Mouse (Mus musculus): ENCODE data around the gene Ddx3x.
"Not testable (repeated sequence)": the region's sequence is repeated elsewhere in the genome, so short reads cannot be mapped to it uniquely, and the experiment has no call there.

The Ddx3x gene

GRCm38 (mm10) chrX:13281329-13282088 lies 739 bp downstream of the Ddx3x start:
- peak; percentile 74 for DNase-seq (ENCODE audit: low spot score)

GRCm38 (mm10) chrX:13282089-13282850 lies 1.5 kb downstream of the Ddx3x start:
- peak; percentile 32 for DNase-seq (ENCODE audit: low spot score)

- no peak for DNase-seq (ENCODE audit: low spot score)
Observed at GRCm38 (mm10) chrX:13285772-13286171, 5.0 kb downstream of the Ddx3x start.

GRCm38 (mm10) chrX:13294505-13295228 lies 13.9 kb downstream of the Ddx3x start:
- DNase-seq (ENCODE audit: low spot score): no peak

GRCm38 (mm10) chrX:13295229-13295571 lies 14.4 kb downstream of the Ddx3x start:
- DNase-seq (ENCODE audit: low spot score): no peak

GRCm38 (mm10) chrX:13296241-13296640 lies 15.5 kb downstream of the Ddx3x start:
- DNase-seq (ENCODE audit: low spot score): not testable (repeated sequence)

- DNase-seq (ENCODE audit: low spot score): no peak
Observed at GRCm38 (mm10) chrX:13306190-13306589, 25.4 kb downstream of the Ddx3x start.

GRCm38 (mm10) chrX:13311396-13311795 lies 30.6 kb downstream of the Ddx3x start:
- DNase-seq (ENCODE audit: low spot score): no peak

GRCm38 (mm10) chrX:13329611-13330010 lies 48.8 kb downstream of the Ddx3x start:
- no peak for DNase-seq (ENCODE audit: low spot score)
